Mouse (Mus musculus) hindbrain, embryonic 14.5 days (tissue): ENCODE data around the gene Ncapd2. TPM values are rescaled to one million over a fixed set of nuclear protein-coding genes. Genes with fewer than 3 reads are reported as not detected.
A peak's percentile ranks its signal among the peaks of the same experiment; 100 is the strongest.

Experiments used
- ATAC-seq: fragments of 200-750 bp; cut with Nextera tagmentation; 2 replicates; pipeline ENCODE4 v1.8.0; 2017; ENCODE audit warnings: moderate number of reproducible peaks, mild to moderate bottlenecking, moderate TSS enrichment, moderate library complexity; ENCODE audit not compliant: low FRiP score
- DNase-seq: peaks from one replicate; pipeline ENCODE4 v3.0.0-alpha.2; 2015; ENCODE audit warnings: low spot score
- H3K27ac ChIP-seq: fragments of 300-500 bp; sonication (generic); 2 replicates; pipeline ENCODE4 v1.5.1; 2014; ENCODE audit warnings: mild to moderate bottlenecking, moderate library complexity
- H3K27me3 ChIP-seq: fragments of 300-500 bp; sonication (generic); 2 replicates; pipeline ENCODE4 v1.6.1; 2014; ENCODE audit warnings: mild to moderate bottlenecking, low read length, mixed read lengths; ENCODE audit not compliant: control insufficient read depth, insufficient read depth
- H3K36me3 ChIP-seq: fragments of 300-500 bp; sonication (generic); replicated peaks from 2 replicates; pipeline ENCODE4 v1.6.1; 2014; ENCODE audit not compliant: control insufficient read depth, insufficient read depth
- H3K4me1 ChIP-seq: fragments of 300-500 bp; sonication (generic); replicated peaks from 2 replicates; pipeline ENCODE4 v1.6.1; 2014; ENCODE audit warnings: antibody characterized with exemption, low read length, mixed read lengths; ENCODE audit not compliant: control insufficient read depth, insufficient read depth
- H3K4me2 ChIP-seq: fragments of 300-500 bp; sonication (generic); replicated peaks from 2 replicates; pipeline ENCODE4 v1.6.1; 2014; ENCODE audit warnings: mild to moderate bottlenecking, moderate library complexity
- H3K4me3 ChIP-seq: fragments of 300-500 bp; sonication (generic); replicated peaks from 2 replicates; pipeline ENCODE4 v1.5.1; 2014; ENCODE audit warnings: mild to moderate bottlenecking, low read length
- H3K9ac ChIP-seq: fragments of 300-500 bp; sonication (generic); 2 replicates; pipeline ENCODE4 v1.6.1; 2014
- H3K9me3 ChIP-seq: fragments of 300-500 bp; sonication (generic); 2 replicates; pipeline ENCODE4 v1.6.1; 2016; ENCODE audit warnings: low read length; ENCODE audit not compliant: control insufficient read depth
- whole genome bisulfite sequencing: fragments of 180-500 bp; shearing (Covaris S2); extraction: QIAGEN DNeasy Blood & Tissue Kit; methylation state at CpG from one replicate; pipeline ENCODE4 v1.1.7; 2014; 5-methylcytosine and 5-hydroxymethylcytosine counted together
- polyA plus RNA-seq: library from polyadenylated mRNA; unstranded; fragments of >200 nt; fragmentation: Nextera tagmentation; extraction: Ambion mirVana; gene quantifications from 2 replicates; pipeline ENCODE4 v1.2.1, GENCODE M21; 2014

Gene Ncapd2
- polyA plus RNA-seq = 40.1 and 40.7 TPM in 2 replicates

GRCm38 (mm10) chr6:125191332-125192015 is at the start of gene Ncapd2, which contains the start of gene Mrpl51:
Gene Ncapd2 (minus strand): TSS chr6:125191701.
Gene Mrpl51 (plus strand): TSS chr6:125191801.
- Histone ChIP-seq H3K4me3 (peak within 1 kb of the TSS; percentile 75), H3K4me1 (peaks cover 12% of the 10 kb centered on the region), H3K9me3 (no peaks in the 10 kb centered on the region), H3K4me2 (peak within 1 kb of the TSS; percentile 88), H3K9ac (peak within 1 kb of the TSS; percentile 84), H3K27ac (peak within 1 kb of the TSS; percentile 99), H3K27me3 (no peaks in the 10 kb centered on the region), H3K36me3 (peaks cover 48% of the 10 kb centered on the region)
- peak; percentile 99 for DNase-seq
- 1% methylated on average over 54 of the region's 54 CpGs for WGBS
- ATAC-seq = peak; percentile 97

- H3K27me3 ChIP-seq = no peaks in the 10 kb centered on the region
- WGBS = 82% methylated on average over 5 of the region's 5 CpGs
- no peak overlapping the region for H3K27ac ChIP-seq
- DNase-seq (no peak), ATAC-seq (no peak)
- H3K4me1 ChIP-seq = no peaks in the 10 kb centered on the region
- no peak overlapping the region for H3K9ac ChIP-seq
- no peaks in the 10 kb centered on the region for H3K9me3 ChIP-seq
- no peaks in the 10 kb centered on the region for H3K36me3 ChIP-seq
- no peak overlapping the region for H3K4me3 ChIP-seq
- no peak overlapping the region for H3K4me2 ChIP-seq
These were observed 49.1 kb upstream of the Ncapd2 start for GRCm38 (mm10) chr6:125240617-125241016.

GRCm38 (mm10) chr6:125239547-125239946 is 48.0 kb upstream of the Ncapd2 start:
- ATAC-seq (no peak), DNase-seq (no peak)
- H3K4me1 ChIP-seq = no peaks in the 10 kb centered on the region
- H3K27ac ChIP-seq = no peak overlapping the region
- no peak overlapping the region for H3K4me3 ChIP-seq
- H3K36me3 ChIP-seq = no peaks in the 10 kb centered on the region
- no peaks in the 10 kb centered on the region for H3K9me3 ChIP-seq
- H3K27me3 ChIP-seq = no peaks in the 10 kb centered on the region
- H3K9ac ChIP-seq = no peak overlapping the region
- 94% methylated on average over 5 of the region's 5 CpGs for WGBS
- H3K4me2 ChIP-seq = no peak overlapping the region

- no peak for ATAC-seq
- H3K9ac ChIP-seq = no peak overlapping the region
These were observed 46.9 kb upstream of the Ncapd2 start for GRCm38 (mm10) chr6:125238396-125238795.

GRCm38 (mm10) chr6:125237421-125237820 is 45.9 kb upstream of the Ncapd2 start:
- Histone ChIP-seq H3K9me3 (no peaks in the 10 kb centered on the region), H3K36me3 (no peaks in the 10 kb centered on the region), H3K4me1 (no peaks in the 10 kb centered on the region; the same call in 1 of the 2 replicates), H3K27ac (no peak overlapping the region), H3K4me3 (no peak overlapping the region), H3K27me3 (no peaks in the 10 kb centered on the region), H3K4me2 (no peak overlapping the region), H3K9ac (no peak overlapping the region)
- ATAC-seq (no peak), DNase-seq (no peak)
- WGBS = 88% methylated on average over 4 of the region's 4 CpGs

More at GRCm38 (mm10) chr6:125238396-125238795, 46.9 kb upstream of the Ncapd2 start:
- 77% methylated on average over 6 of the region's 6 CpGs for WGBS
- Histone ChIP-seq H3K4me2 (no peak overlapping the region), H3K9me3 (no peaks in the 10 kb centered on the region), H3K36me3 (no peaks in the 10 kb centered on the region), H3K4me3 (no peak overlapping the region), H3K27ac (no peak overlapping the region), H3K27me3 (no peaks in the 10 kb centered on the region), H3K4me1 (no peaks in the 10 kb centered on the region)
- DNase-seq = no peak

- no peaks in the 10 kb centered on the region for H3K9me3 ChIP-seq
- 11% methylated on average over 6 of the region's 6 CpGs for WGBS
- H3K4me2 ChIP-seq = no peak within 1 kb of the TSS
- no peaks in the 10 kb centered on the region for H3K27me3 ChIP-seq
- peaks cover 4% of the 10 kb centered on the region; the same call in 1 of the 2 replicates for H3K4me1 ChIP-seq
- no peaks in the 10 kb centered on the region for H3K36me3 ChIP-seq
- ATAC-seq (no peak), DNase-seq (no peak)
- H3K4me3 ChIP-seq = no peak within 1 kb of the TSS
- no peak within 1 kb of the TSS for H3K9ac ChIP-seq
- no peak within 1 kb of the TSS for H3K27ac ChIP-seq
These were observed 45.3 kb upstream of the Ncapd2 start, which contains the start of gene Cd27 for GRCm38 (mm10) chr6:125236782-125237181. Gene Cd27 (minus strand): TSS chr6:125237010.

- no peak overlapping the region for H3K4me2 ChIP-seq
- H3K4me1 ChIP-seq = peaks cover 8% of the 10 kb centered on the region
- no peaks in the 10 kb centered on the region for H3K9me3 ChIP-seq
- H3K27ac ChIP-seq = no peak overlapping the region
- ATAC-seq (no peak), DNase-seq (no peak)
- 55% methylated on average over 6 of the region's 6 CpGs for WGBS
- no peak overlapping the region for H3K4me3 ChIP-seq
- H3K9ac ChIP-seq = no peak overlapping the region
- no peaks in the 10 kb centered on the region for H3K36me3 ChIP-seq
- H3K27me3 ChIP-seq = no peaks in the 10 kb centered on the region
These were observed 44.8 kb upstream of the Ncapd2 start for GRCm38 (mm10) chr6:125236341-125236740.

- no peak for DNase-seq
- no peaks in the 10 kb centered on the region for H3K36me3 ChIP-seq
- H3K27ac ChIP-seq = no peak overlapping the region
- no peak overlapping the region for H3K4me3 ChIP-seq
- no peak overlapping the region for H3K9ac ChIP-seq
- 79% methylated on average over 5 of the region's 5 CpGs for WGBS
- no peaks in the 10 kb centered on the region for H3K9me3 ChIP-seq
- no peak for ATAC-seq
- H3K27me3 ChIP-seq = no peaks in the 10 kb centered on the region
- H3K4me2 ChIP-seq = no peak overlapping the region
- H3K4me1 ChIP-seq = peaks cover 18% of the 10 kb centered on the region
These were observed 43.0 kb upstream of the Ncapd2 start for GRCm38 (mm10) chr6:125234520-125234828.

GRCm38 (mm10) chr6:125233816-125234519 is 42.5 kb upstream of the Ncapd2 start:
- WGBS = 72% methylated on average over 7 of the region's 7 CpGs
- Histone ChIP-seq H3K36me3 (no peaks in the 10 kb centered on the region), H3K4me1 (peaks cover 18% of the 10 kb centered on the region), H3K27me3 (no peaks in the 10 kb centered on the region), H3K4me3 (no peak overlapping the region), H3K4me2 (no peak overlapping the region), H3K27ac (no peak overlapping the region), H3K9ac (no peak overlapping the region), H3K9me3 (no peaks in the 10 kb centered on the region)
- DNase-seq (no peak), ATAC-seq (no peak)
